Mouse (Mus musculus): ENCODE results near the gene Atp10b.
"Not testable (repeated sequence)": the region's sequence is repeated elsewhere in the genome, so short reads cannot be mapped to it uniquely, and the experiment has no call there.

Gene Atp10b

DNA sequence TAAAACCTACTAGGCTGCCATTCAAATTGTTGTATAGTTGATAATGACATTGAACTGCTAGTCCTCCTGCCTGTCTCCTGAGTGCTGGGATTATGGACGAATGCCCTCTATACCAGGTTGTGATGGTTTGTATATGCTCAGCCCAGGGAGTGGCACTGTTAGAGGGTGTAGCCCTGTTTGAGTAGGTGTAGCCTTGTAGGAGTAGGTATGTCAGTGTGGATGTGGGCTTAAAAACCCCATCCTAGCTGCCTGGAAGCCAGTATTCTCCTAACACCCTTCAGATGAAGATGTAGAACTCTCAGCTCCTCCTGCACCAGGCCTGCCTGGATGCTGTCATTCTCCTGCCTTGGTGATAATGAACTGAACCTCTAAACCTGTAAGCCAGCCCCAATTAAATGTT, at the start of gene Atp10b:
Gene Atp10b, plus strand, starts transcription at position 301 of the 400 bp plus-strand sequence.
- DNase-seq (ENCODE audit: low read depth, low spot score): no peak

GRCm38 (mm10) chr11:43101357-43101756, 48.3 kb upstream of the Atp10b start:
- DNase-seq (ENCODE audit: low read depth, low spot score): no peak

- DNase-seq (ENCODE audit: low read depth, low spot score): no peak
These were observed 23.7 kb upstream of the Atp10b start for GRCm38 (mm10) chr11:43125908-43126477.

GRCm38 (mm10) chr11:43126573-43126972, 23.1 kb upstream of the Atp10b start:
- DNase-seq (ENCODE audit: low read depth, low spot score): not testable (repeated sequence)

DNA sequence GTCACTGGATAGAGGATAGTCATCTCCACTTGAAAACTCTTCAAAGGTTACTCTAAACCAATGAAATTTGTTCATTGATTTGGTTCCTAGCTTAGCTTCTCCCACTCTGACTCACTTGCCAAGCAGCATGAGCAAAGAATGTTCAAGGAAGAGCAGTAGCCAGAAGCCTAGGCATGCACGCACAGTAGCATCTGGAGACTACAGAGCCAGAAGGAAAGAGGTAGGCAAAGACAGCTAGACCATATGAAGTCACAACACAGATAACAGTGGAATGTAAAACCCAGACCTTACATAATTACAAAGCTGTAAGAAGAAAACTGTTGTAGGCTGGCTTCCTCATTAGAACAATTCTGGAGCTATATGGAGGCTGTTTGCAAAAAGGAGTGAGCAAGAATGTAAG, 8.4 kb upstream of the Atp10b start:
- DNase-seq (ENCODE audit: low read depth, low spot score): no peak

- DNase-seq (ENCODE audit: low read depth, low spot score): no peak
These were observed 6.9 kb upstream of the Atp10b start for GRCm38 (mm10) chr11:43142811-43143210.

DNA sequence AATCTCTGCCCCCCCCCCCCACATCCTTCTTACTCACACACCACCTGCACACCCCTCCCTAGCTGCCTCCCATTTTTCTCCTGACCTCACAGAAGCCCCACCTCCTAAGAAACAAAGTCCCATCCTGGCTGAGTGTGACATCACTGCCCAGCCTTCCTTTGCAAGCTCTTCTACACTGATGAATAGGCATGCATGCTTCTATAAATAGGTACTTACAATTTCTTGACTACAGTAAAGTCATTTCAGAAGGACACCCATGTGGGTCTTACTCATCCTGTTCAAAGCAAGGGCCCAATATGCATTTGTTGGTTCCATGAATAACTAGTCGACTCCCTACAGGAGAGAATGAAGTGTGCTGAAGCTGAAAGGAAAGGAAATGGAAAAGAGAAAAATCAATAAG, 5.5 kb upstream of the Atp10b start:
- DNase-seq (ENCODE audit: low read depth, low spot score): no peak

DNA sequence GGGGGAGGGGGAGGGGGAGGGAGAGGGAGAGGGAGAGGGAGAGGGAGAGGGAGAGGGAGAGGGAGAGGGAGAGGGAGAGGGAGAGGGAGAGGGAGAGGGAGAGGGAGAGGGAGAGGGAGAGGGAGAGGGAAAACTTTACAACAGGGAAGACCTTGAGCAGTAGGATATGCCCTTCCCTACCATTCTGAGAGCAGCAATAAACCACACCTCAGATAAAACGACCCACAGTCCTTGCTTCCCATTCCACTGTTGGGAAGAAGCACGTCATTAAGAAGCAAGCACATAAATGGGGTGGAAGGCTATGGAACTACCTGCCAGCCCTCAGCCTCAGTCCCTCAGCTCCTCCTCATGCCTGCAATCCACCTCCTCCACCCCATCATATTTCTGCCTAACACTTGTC, 4.8 kb upstream of the Atp10b start:
- not testable (repeated sequence) for DNase-seq (ENCODE audit: low read depth, low spot score)

DNA sequence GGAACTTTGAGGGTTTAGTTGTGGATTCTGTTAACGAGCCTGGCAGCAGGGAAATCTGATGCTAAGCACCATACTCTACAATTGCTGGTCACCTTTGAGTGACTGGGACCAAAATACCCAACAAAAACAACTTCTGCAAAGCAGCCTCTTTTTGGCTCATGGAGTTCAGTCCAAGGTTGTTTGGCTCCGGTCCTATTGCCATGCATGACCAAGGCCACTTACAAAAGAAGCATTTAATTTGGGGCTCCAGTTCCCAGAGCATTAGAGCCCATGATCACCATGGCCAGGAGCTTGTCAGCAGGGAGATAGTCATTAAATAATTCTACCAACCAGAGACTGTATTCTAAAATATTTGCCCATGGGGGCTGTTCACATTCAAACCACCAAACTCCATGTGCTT, 2.3 kb upstream of the Atp10b start:
- no peak for DNase-seq (ENCODE audit: low read depth, low spot score)

DNA sequence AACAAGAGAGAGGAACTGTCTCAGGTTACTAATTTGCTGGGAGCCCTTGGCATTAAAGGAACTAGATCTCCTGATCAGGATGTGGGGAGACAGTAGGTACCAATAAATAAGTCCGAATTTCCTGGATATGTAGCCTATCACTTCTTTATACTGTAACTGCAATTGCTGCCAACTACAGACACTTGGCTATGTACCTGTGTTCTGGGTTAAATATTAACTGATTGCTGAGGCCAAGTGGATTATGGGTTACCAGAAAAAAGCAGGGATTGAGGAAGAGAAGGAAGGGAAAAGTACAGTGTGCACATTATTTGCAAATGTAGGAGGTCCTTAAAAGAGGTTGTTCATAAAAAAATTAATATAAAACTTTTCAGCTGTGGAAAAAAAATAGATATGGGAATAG, 1.3 kb upstream of the Atp10b start:
- no peak for DNase-seq (ENCODE audit: low read depth, low spot score)

- DNase-seq (ENCODE audit: low read depth, low spot score): no peak
These were observed 5.3 kb downstream of the Atp10b start for GRCm38 (mm10) chr11:43155004-43155403.

GRCm38 (mm10) chr11:43155417-43155816, 5.7 kb downstream of the Atp10b start:
- DNase-seq (ENCODE audit: low read depth, low spot score): no peak

- DNase-seq (ENCODE audit: low read depth, low spot score): no peak
These were observed 9.1 kb downstream of the Atp10b start for GRCm38 (mm10) chr11:43158814-43159213.

GRCm38 (mm10) chr11:43160188-43160942, 10.7 kb downstream of the Atp10b start:
- no peak for DNase-seq (ENCODE audit: low read depth, low spot score)

- no peak for DNase-seq (ENCODE audit: low read depth, low spot score)
These were observed 20.9 kb downstream of the Atp10b start for GRCm38 (mm10) chr11:43170601-43171000.

DNA sequence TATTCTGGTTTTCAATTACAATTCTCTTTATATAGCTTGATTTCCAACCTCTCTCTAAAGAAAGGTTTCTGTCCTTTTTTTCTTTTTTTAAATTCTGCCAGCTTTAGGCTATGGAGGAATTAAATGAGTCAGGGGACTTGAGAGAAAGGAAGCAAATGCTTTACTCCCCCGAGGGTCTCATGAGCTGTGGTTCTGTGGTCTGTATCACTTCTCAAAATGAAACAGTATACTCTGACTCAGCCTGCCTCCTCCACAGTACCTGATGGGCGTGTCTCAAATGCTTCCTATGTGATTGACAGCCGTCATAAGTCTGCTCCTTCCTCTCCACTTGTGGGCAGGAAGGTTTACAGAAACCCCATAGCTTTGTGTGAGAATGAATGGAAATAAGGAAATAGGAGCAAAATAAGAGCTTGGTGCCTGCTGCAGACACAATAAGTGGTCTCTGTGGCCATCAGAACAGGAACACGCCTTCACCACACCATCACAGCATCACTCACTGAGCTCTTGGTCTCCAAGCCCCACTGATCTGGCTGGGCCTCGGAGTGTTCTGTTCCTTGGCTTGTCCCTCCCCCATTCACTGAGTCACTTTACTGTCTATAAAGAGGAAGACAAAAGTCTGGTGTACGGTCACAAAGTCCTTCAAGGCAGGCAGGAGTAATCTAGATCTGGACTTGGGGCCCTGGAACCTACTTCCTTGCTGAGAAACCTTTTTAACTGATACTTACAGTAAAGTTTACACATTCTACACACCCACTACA, 24.9 kb downstream of the Atp10b start:
- DNase-seq (ENCODE audit: low read depth, low spot score): no peak

GRCm38 (mm10) chr11:43182401-43182800, 32.7 kb downstream of the Atp10b start:
- no peak for DNase-seq (ENCODE audit: low read depth, low spot score)

DNA sequence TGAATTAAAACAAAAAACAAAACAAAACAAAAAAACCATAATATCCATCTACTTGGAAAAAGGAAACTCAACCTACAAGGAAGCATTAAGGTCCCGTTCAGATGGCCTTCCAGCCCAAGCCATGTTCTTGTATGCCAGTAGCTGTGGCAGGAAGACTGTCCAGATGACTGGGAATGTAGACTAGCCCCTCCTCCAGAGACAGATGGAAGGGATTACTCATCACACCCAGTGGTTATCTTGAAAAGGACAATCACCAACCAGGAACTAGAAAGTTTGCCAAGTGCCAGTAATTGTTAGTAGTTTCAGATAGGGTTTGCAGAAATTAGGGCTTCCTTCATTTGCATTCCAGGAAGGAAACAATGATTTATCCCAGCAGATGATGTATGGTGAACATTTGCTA, 33.1 kb downstream of the Atp10b start:
- no peak for DNase-seq (ENCODE audit: low read depth, low spot score)

DNA sequence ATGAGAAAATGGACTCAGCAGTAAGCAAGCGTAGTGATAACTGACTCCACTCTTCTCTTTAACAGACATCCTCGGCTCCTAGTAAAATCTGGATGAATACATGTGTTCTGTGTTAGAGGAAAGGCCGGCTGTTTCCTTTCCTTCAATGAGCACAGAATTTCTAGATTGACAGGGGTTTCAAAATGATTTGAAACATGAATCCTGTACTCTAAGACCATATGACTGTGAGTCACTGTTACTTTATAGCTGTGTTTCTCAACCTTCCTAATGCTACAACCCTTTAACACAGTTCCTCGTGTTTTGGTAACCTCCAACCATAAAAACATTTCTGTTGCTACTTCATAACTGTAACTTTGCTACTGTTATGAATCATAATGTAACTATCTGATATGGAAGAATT, 33.8 kb downstream of the Atp10b start:
- DNase-seq (ENCODE audit: low read depth, low spot score): no peak

DNA sequence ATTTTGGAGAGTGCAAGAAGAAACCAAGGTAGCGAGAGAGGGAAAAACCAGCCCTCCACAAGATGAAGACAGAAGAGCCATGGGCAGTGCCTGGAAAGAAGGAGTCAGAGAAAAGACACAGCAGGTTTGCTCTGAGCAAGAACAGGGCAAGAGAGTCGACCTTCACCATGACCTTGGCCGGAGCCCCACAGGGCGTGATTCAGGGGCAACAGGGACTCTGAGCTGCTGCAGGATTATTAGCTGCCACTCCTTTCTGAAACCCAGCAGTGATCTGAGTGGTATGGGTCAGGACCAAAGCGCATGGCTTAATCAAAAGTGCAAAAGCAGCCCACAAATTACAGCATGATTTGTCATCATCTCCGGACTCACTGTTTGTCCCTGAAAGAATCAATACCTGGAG, 36.6 kb downstream of the Atp10b start:
- peak; percentile 12 for DNase-seq (ENCODE audit: low read depth, low spot score)

DNA sequence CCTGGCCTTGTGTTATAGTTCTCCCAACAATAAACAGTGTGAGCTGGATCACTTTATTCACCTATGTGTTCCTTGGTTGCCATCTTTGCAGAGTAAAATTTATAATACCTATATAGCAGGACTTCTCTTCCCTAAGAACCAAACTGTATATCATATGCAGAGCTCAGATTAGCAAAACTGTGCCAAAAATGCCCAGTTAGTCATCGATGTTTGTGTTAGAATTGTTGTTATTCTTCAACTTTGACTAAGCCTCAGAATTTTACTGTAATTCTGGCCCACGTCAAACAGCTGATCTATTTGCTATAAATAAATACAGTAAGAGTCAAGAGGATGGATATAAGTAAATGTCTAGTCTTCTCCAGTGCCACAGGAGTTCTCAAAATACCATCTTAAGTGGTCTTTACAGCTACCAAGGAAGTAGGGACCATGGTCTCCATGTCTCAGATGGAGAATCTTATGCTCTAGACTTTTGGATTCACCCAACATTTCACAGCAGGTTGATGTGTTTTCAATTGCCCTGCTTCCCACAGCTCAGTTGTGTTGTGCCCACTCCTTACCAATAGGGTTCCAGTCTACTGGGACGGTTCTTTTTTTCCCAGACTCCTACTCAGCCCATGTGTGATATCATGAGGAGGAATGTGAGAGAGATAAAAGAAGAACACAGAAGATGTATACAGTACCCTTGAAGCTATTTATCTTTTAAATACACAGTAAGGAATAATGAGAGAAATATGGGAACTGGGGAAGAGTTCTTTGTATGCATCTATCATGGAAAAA, 40.3 kb downstream of the Atp10b start:
- DNase-seq (ENCODE audit: low read depth, low spot score): no peak

DNA sequence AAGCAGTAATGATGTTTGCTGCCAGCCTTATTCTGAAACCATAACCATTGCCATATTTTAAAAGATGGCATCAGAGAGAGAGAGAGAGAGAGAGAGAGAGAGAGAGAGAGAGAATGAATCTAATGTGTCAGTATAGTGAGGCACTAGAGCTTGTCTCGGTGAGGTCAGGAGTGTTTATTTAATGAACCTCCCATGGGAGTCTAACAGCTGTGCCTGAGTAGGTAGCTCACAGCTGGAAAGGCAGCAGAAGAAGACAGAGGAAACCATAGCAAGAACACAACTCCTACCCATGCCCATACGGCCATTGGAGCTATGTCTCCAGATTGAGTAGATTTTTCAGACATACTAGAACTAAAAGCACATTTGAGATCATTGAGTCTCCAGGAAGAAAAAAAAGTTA, 49.1 kb downstream of the Atp10b start:
- no peak for DNase-seq (ENCODE audit: low read depth, low spot score)
